ENCODE assay signal across 35 mouse cellular contexts in genomic region chr9:108633846-108634245, GRCm38 (mm10).
"Had no signal": no experiment of that assay in that cellular context is flagged by ENCODE, and none has a peak within 500 bp of the region (broad histone marks: within the 10 kb centered on the region; RNA-seq: fewer than 3 reads in every experiment).

No protein-coding gene starts in this region.

- H3K27me3 ChIP-seq: heart, embryonic 12.5 days; heart, embryonic 13.5 days; heart, embryonic 15.5 days; hindbrain, embryonic 12.5 days; hindbrain, embryonic 13.5 days; hindbrain, embryonic 15.5 days; intestine, embryonic 15.5 days; kidney, embryonic 15.5 days had no signal

- H3K36me3 ChIP-seq: hindbrain, embryonic 15.5 days; intestine, embryonic 15.5 days had no signal

- H3K4me3 ChIP-seq: heart, embryonic 10.5 days; heart, embryonic 12.5 days; heart, embryonic 13.5 days; heart, embryonic 15.5 days; hindbrain, embryonic 10.5 days; hindbrain, embryonic 12.5 days; hindbrain, embryonic 13.5 days; hindbrain, embryonic 15.5 days; intestine, embryonic 15.5 days; kidney, embryonic 15.5 days; layer of hippocampus, adult 2 months had no signal

- H3K4me2 ChIP-seq: heart, embryonic 11.5 days; heart, embryonic 12.5 days; heart, embryonic 13.5 days; heart, embryonic 15.5 days; hindbrain, embryonic 12.5 days; hindbrain, embryonic 13.5 days; hindbrain, embryonic 14.5 days; hindbrain, embryonic 15.5 days; intestine, embryonic 15.5 days; kidney, embryonic 15.5 days had no signal

- ATAC-seq: hindbrain, embryonic 16.5 days; hindbrain, postnatal 0 days; inflammation-experienced regulatory T-cells, adult 6 months; intestine, embryonic 15.5 days; intestine, embryonic 16.5 days; intestine, postnatal 0 days had no signal

- H3K9ac ChIP-seq: heart, embryonic 12.5 days; heart, embryonic 13.5 days; heart, embryonic 15.5 days; hindbrain, embryonic 12.5 days; hindbrain, embryonic 13.5 days; hindbrain, embryonic 14.5 days; hindbrain, embryonic 15.5 days; intestine, embryonic 15.5 days; kidney, embryonic 15.5 days had no signal

- H3K27ac ChIP-seq: heart, embryonic 10.5 days; heart, embryonic 13.5 days; heart, embryonic 15.5 days; hindbrain, embryonic 10.5 days; hindbrain, embryonic 12.5 days; hindbrain, embryonic 13.5 days; hindbrain, embryonic 14.5 days; hindbrain, embryonic 15.5 days; hindbrain, postnatal 0 days; intestine, embryonic 15.5 days; kidney, embryonic 15.5 days; kidney, postnatal 0 days; layer of hippocampus, adult 2 months had no signal

- H3K4me1 ChIP-seq: hindbrain, embryonic 10.5 days; hindbrain, embryonic 12.5 days; hindbrain, embryonic 13.5 days; hindbrain, embryonic 15.5 days; intestine, embryonic 15.5 days had no signal

- DNase-seq: heart, postnatal 10 days; heart, postnatal 14 days; heart, postnatal 36 days; heart, postnatal 4 days; kidney, adult 11 months; kidney, adult 18-20 months; kidney, adult 2 months; kidney, adult 8-10 months; kidney, adult 9 months; kidney, postnatal 10 days; kidney, postnatal 14 days; kidney, postnatal 25 days; kidney, postnatal 36 days; kidney, postnatal 4 days; layer of hippocampus, adult 9-11 months; layer of hippocampus, postnatal 36 days had no signal

- H3K9me3 ChIP-seq: heart, embryonic 10.5 days; heart, embryonic 12.5 days; heart, embryonic 13.5 days; heart, embryonic 15.5 days; hindbrain, embryonic 10.5 days; hindbrain, embryonic 12.5 days; hindbrain, embryonic 13.5 days; hindbrain, embryonic 15.5 days; intestine, embryonic 15.5 days; kidney, embryonic 15.5 days had no signal
